Mouse (Mus musculus): ENCODE results near the gene Gm20388. TPM values are rescaled to one million over a fixed set of nuclear protein-coding genes. Genes with fewer than 3 reads are reported as not detected.

The Gm20388 gene
- polyA plus RNA-seq, 1 experiment from 2014 or later = 7.4 TPM

DNA sequence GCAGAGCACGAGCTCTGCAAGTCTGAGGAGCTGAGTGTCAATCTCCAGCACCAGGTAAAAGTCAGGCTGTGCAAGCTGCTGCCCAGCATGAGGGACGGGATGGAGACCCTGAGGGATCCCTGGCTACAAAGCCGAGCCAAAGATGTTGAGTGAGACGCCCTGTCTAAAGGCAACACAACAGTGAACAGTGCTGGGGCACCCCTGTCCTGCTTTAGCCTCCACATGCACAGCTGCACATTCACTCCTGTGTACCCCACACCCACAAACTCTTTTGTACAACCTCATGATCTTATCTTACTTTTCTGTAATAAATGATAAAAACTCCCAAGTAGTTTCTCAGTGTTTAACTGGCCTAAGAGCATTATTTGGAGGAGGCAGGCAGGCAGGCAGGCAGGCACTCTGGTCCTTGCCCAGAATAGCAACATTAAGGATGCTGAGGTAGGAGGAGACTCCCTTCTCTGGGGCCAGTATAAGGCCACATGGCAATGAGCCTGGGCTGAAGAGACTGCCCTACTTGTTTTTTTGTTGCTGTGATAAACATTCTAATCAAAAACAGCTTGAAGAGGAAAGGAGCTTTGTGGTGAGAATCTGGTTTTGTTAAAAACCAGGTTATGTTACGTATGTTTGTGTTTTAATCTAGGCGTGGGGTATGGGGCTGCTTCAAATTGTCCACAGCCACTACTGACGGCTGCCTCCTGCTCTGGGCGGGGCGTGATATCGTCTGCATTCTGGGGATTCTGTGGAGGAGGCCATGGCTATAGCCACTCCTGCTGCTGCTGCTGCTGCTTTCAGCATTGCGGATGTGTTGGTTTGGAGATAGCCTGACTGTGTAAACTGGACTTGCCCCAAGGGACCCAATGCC, 3007.1 kb downstream of the Gm20388 start:
- Histone ChIP-seq H3K9me3 (replicated peaks; ENCODE audit: control insufficient read depth, low read length) (no peaks in the 10 kb centered on the region), H3K9ac (ENCODE audit: low read length) (no peak overlapping the region), H3K36me3 (ENCODE audit: control insufficient read depth, insufficient read depth, low read length) (no peaks in the 10 kb centered on the region; the same call in 1 of the 2 replicates), H3K27ac (ENCODE audit: low read length) (peak overlapping the region; percentile 18; the same call in 1 of the 2 replicates), H3K4me3 (replicated peaks; ENCODE audit: low read length) (no peak overlapping the region), H3K4me1 (ENCODE audit: control insufficient read depth, insufficient read depth, low read length) (peaks cover 18% of the 10 kb centered on the region), H3K4me2 (ENCODE audit: low read depth, low read length) (no peak overlapping the region), H3K27me3 (ENCODE audit: control insufficient read depth, insufficient read depth, low read length) (no peaks in the 10 kb centered on the region)
- WGBS = 40% methylated on average over 11 of the region's 11 CpGs
- peak; percentile 56; the same call in 1 of the 2 replicates for ATAC-seq (ENCODE audit: insufficient read depth, low FRiP score)

DNA sequence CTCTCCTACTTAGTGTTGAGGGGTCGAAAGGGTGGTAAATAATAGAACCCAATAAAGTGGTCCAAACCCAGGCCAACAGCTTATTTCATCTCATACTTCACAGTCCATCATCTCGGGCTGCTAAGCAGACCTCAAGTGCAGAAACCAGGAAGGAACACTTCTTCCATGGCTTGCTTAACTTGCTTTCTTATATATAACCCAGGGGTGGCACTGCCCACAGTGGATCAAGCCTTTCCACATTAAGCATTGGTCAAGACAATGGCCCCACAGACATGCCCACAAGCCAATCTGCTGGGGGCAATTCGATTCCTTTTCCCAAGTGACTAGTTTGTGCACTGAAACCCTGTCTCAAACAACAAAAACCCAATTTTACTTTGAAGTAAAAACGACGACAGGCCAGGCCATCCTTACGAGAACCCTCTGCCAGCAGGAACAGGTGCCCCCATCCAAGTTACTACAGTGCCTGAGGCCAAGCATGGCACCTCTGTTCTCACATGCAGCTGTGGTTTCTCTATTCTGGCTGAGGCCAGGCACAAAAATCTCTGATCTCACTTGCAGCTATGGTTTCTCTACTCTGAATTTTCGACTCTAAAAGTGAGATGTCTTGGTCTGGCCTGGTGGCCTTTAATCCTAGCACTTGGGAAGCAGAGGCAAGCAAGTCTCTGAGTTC, 3007.9 kb downstream of the Gm20388 start:
- no peak for ATAC-seq (ENCODE audit: insufficient read depth, low FRiP score)
- Histone ChIP-seq H3K27me3 (ENCODE audit: control insufficient read depth, insufficient read depth, low read length) (no peaks in the 10 kb centered on the region), H3K9me3 (replicated peaks; ENCODE audit: control insufficient read depth, low read length) (no peaks in the 10 kb centered on the region), H3K36me3 (ENCODE audit: control insufficient read depth, insufficient read depth, low read length) (no peaks in the 10 kb centered on the region; the same call in 1 of the 2 replicates), H3K4me1 (ENCODE audit: control insufficient read depth, insufficient read depth, low read length) (peaks cover 21% of the 10 kb centered on the region), H3K4me3 (replicated peaks; ENCODE audit: low read length) (no peak overlapping the region), H3K27ac (ENCODE audit: low read length) (no peak overlapping the region), H3K9ac (ENCODE audit: low read length) (no peak overlapping the region), H3K4me2 (ENCODE audit: low read depth, low read length) (no peak overlapping the region)
- WGBS = 72% methylated on average over 7 of the region's 7 CpGs

DNA sequence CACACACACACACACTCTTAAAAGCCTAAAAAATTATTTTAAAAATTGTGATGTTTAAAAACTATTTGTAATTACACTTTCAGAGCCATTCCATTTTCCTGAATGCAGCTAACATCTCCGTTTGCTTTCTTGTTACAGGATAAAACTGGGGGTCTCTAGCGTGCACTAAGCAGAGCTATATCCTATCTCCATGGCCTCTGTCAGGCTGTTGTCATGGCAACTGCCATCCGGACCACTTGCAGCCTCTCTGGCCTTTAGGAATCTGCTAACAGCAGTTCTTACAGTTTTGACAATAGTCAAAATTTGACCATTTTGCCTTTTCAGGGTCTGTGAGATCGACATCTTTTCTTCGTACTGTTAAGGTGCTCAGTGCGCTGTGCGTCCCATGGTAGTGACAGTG, 3010.2 kb downstream of the Gm20388 start:
- Histone ChIP-seq H3K4me1 (ENCODE audit: control insufficient read depth, insufficient read depth, low read length) (peaks cover 29% of the 10 kb centered on the region), H3K4me2 (ENCODE audit: low read depth, low read length) (no peak overlapping the region), H3K27me3 (ENCODE audit: control insufficient read depth, insufficient read depth, low read length) (no peaks in the 10 kb centered on the region), H3K4me3 (replicated peaks; ENCODE audit: low read length) (no peak overlapping the region), H3K36me3 (ENCODE audit: control insufficient read depth, insufficient read depth, low read length) (no peaks in the 10 kb centered on the region), H3K9me3 (replicated peaks; ENCODE audit: control insufficient read depth, low read length) (no peaks in the 10 kb centered on the region), H3K27ac (ENCODE audit: low read length) (no peak overlapping the region), H3K9ac (ENCODE audit: low read length) (no peak overlapping the region)
- no peak for ATAC-seq (ENCODE audit: insufficient read depth, low FRiP score)
- WGBS = 80% methylated on average over 7 of the region's 7 CpGs

DNA sequence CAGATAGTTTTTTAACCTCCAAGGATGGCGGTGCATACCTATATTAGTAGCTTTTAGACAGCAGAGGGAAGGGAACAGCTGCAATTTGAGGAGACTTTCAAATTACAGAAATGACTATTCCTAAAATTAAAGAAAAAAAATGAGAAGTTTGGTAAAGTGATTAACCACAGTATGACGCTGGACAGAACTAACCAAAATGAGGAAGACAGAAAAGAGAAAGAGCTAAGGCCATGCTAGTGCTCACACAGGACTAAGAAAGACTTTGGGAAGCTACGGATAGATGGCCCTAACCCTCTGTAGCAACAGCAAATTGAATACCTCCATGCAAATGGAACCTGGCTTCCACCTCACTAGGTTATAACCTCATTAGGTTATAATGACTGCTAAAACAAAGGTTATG, 3012.3 kb downstream of the Gm20388 start:
- Histone ChIP-seq H3K27me3 (ENCODE audit: control insufficient read depth, insufficient read depth, low read length) (no peaks in the 10 kb centered on the region), H3K27ac (ENCODE audit: low read length) (no peak overlapping the region), H3K4me2 (ENCODE audit: low read depth, low read length) (no peak overlapping the region), H3K9ac (ENCODE audit: low read length) (no peak overlapping the region), H3K4me3 (replicated peaks; ENCODE audit: low read length) (no peak overlapping the region), H3K4me1 (ENCODE audit: control insufficient read depth, insufficient read depth, low read length) (peaks cover 21% of the 10 kb centered on the region), H3K9me3 (replicated peaks; ENCODE audit: control insufficient read depth, low read length) (no peaks in the 10 kb centered on the region), H3K36me3 (ENCODE audit: control insufficient read depth, insufficient read depth, low read length) (no peaks in the 10 kb centered on the region)
- 81% methylated on average over 3 of the region's 3 CpGs for WGBS
- no peak for ATAC-seq (ENCODE audit: insufficient read depth, low FRiP score)

DNA sequence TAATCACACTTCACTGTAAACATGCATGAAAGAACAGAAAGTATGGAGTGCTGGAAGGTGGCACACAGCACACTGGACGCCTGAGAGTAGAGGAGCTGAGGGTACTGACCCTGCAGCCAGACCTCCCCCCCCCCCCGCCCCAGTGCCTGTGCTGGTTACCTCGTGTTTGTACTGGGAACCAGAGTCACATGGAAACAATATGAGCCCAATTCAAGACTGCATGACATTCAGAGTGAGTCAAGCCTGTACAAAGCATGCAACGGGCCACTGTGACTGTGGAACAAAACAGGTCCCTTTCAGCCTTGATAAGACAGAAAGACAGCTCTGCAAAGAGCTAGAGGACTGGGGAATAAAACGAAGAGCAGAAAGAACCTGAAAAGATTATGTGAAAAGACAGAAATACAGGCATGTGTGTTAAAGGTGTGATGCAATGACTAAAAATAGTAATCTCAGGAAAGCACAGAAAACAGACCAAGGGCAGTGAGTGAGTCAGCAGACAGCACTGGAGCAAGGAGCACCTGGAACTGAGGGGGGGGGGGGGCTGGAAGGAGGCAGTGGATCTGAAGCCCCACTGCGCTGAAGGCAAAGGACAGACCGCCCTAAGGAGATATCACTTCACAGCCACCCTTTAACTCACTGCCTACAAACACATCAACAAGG, 3012.9 kb downstream of the Gm20388 start:
- Histone ChIP-seq H3K9me3 (replicated peaks; ENCODE audit: control insufficient read depth, low read length) (no peaks in the 10 kb centered on the region), H3K36me3 (ENCODE audit: control insufficient read depth, insufficient read depth, low read length) (no peaks in the 10 kb centered on the region), H3K4me2 (ENCODE audit: low read depth, low read length) (no peak overlapping the region), H3K4me1 (ENCODE audit: control insufficient read depth, insufficient read depth, low read length) (peaks cover 17% of the 10 kb centered on the region), H3K9ac (ENCODE audit: low read length) (0 out of 2 replicates have a peak overlapping the region, but pooled peaks have one; percentile 4), H3K4me3 (replicated peaks; ENCODE audit: low read length) (no peak overlapping the region), H3K27me3 (ENCODE audit: control insufficient read depth, insufficient read depth, low read length) (no peaks in the 10 kb centered on the region), H3K27ac (ENCODE audit: low read length) (no peak overlapping the region)
- WGBS = 45% methylated on average over 7 of the region's 7 CpGs
- ATAC-seq (ENCODE audit: insufficient read depth, low FRiP score) = peak; percentile 56; the same call in 1 of the 2 replicates

DNA sequence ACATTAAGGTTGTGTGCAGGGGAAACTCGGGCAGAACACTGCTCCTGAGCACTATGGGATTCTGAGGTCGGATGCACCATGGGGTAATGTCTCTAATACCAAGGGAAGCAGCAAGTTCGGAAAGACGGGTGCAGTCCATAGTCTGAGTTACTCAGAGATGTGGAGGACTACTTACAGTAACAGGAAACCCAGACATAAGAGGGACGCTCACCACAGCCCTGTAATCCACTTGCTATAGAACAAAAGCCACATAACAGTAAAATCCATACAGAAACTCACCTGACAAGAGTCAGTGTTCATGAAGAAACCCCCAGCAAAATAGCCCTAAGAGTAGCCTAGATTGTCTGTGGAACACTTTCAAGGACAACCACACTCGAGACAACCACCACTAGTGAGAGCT, 3013.4 kb downstream of the Gm20388 start:
- Histone ChIP-seq H3K9me3 (replicated peaks; ENCODE audit: control insufficient read depth, low read length) (no peaks in the 10 kb centered on the region), H3K27ac (ENCODE audit: low read length) (no peak overlapping the region), H3K9ac (ENCODE audit: low read length) (0 out of 2 replicates have a peak overlapping the region, but pooled peaks have one; percentile 4), H3K4me2 (ENCODE audit: low read depth, low read length) (no peak overlapping the region), H3K4me1 (ENCODE audit: control insufficient read depth, insufficient read depth, low read length) (peaks cover 14% of the 10 kb centered on the region), H3K36me3 (ENCODE audit: control insufficient read depth, insufficient read depth, low read length) (no peaks in the 10 kb centered on the region), H3K27me3 (ENCODE audit: control insufficient read depth, insufficient read depth, low read length) (no peaks in the 10 kb centered on the region), H3K4me3 (replicated peaks; ENCODE audit: low read length) (no peak overlapping the region)
- no peak for ATAC-seq (ENCODE audit: insufficient read depth, low FRiP score)
- whole genome bisulfite sequencing = 70% methylated on average over 6 of the region's 6 CpGs

DNA sequence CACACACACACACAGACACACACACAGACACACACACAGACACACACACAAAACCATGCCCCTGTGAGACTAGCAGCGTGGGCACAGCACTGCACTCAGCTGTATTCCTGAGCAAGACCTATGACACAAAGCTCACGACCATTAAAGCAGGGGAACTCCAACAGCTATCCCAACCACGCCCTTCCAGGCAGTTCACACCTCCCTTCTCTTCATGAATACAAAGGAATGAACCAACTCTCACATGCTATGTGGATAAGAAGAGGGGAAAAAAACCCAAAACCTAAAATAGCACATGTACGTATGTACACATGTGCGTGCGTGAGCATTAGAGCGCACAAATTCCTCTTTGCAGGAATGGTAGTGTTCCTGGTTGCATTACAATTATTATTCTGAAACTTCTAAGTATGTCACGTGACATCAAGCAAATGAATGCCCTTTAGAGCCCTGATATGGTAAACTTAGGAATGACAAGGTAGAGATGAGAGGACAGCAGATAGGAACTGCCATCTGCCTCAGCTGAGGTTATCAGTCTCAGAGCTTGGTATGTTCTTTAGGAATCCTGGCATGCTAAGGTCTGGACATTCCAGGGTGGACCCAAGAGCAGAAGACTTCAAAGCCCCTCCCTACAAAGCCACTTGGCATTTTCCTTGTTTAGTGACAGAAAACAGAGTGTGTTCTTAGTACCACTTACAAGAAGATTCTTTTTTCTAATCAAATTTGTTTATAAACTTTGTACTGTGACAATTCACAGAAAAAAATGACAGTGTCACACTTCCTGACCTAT, 3015.5 kb downstream of the Gm20388 start:
- peaks cover 14% of the 10 kb centered on the region for H3K4me1 ChIP-seq (ENCODE audit: control insufficient read depth, insufficient read depth, low read length)
- WGBS = 73% methylated on average over 8 of the region's 8 CpGs
- H3K9ac ChIP-seq (ENCODE audit: low read length) = no peak overlapping the region
- H3K27ac ChIP-seq (ENCODE audit: low read length) = no peak overlapping the region
- no peaks in the 10 kb centered on the region for H3K27me3 ChIP-seq (ENCODE audit: control insufficient read depth, insufficient read depth, low read length)
- no peak overlapping the region for H3K4me3 ChIP-seq (replicated peaks; ENCODE audit: low read length)
- no peak for ATAC-seq (ENCODE audit: insufficient read depth, low FRiP score)
- H3K4me2 ChIP-seq (ENCODE audit: low read depth, low read length) = no peak overlapping the region
- no peaks in the 10 kb centered on the region for H3K36me3 ChIP-seq (ENCODE audit: control insufficient read depth, insufficient read depth, low read length)
- no peaks in the 10 kb centered on the region for H3K9me3 ChIP-seq (replicated peaks; ENCODE audit: control insufficient read depth, low read length)

DNA sequence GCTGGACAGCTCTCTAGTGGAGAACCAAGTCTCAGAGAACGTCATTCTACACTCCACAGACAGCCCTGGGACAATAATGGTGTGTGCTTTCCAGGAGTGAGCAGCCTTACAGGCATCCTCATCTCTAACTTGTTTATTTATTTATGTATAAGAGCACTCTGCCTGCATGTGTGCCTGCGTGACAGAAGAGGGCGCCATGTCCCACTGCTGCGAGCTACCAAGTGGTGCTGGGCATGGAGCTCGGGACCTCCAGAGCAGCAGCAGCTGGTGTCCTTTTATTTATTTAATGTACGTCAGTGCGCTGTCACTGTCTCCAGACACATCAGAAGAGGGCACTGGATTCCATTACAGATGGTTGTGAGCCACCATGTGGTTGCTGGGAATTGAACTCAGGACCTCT, 3016.1 kb downstream of the Gm20388 start:
- no peak for ATAC-seq (ENCODE audit: insufficient read depth, low FRiP score)
- Histone ChIP-seq H3K27ac (ENCODE audit: low read length) (no peak overlapping the region), H3K27me3 (ENCODE audit: control insufficient read depth, insufficient read depth, low read length) (no peaks in the 10 kb centered on the region), H3K4me1 (ENCODE audit: control insufficient read depth, insufficient read depth, low read length) (peaks cover 17% of the 10 kb centered on the region), H3K4me3 (replicated peaks; ENCODE audit: low read length) (no peak overlapping the region), H3K4me2 (ENCODE audit: low read depth, low read length) (no peak overlapping the region), H3K9ac (ENCODE audit: low read length) (no peak overlapping the region), H3K36me3 (ENCODE audit: control insufficient read depth, insufficient read depth, low read length) (no peaks in the 10 kb centered on the region), H3K9me3 (replicated peaks; ENCODE audit: control insufficient read depth, low read length) (no peaks in the 10 kb centered on the region)
- WGBS = 72% methylated on average over 7 of the region's 7 CpGs
